Mouse (Mus musculus) stomach, postnatal 0 days (tissue): ENCODE results near the gene Anapc15-ps.

ENCODE experiments used
- CTCF ChIP-seq: IDR thresholded peaks from 2 replicates; pipeline ENCODE4 v1.5.1; 2016; ENCODE audit warnings: antibody characterized with exemption, low read depth, mild to moderate bottlenecking, moderate library complexity
- EP300 ChIP-seq: optimal IDR thresholded peaks from 2 replicates; pipeline ENCODE3; 2016; ENCODE audit warnings: antibody characterized with exemption

DNA sequence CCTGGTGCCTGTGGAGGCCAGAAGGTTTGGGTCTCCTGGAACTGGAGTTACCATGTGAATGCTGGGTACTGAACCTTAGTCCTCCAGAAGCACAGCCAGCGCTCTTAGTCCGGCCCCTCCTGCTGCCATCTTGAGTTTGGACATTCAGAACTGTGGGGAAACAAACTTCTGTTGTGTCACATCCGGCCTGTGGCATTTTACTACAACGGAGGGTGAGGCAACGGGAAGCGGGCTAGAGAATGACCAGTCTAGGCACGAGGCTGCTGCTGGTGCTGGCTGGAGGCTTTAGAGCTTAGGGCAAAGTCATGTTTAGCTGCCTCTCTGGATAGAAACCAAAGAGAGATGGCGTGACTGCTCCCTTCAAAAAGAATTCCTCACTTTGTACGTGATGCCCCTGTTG lies 39.0 kb downstream of the Anapc15-ps start:
- TF ChIP-seq CTCF (no peak), EP300 (no peak)
